Mouse (Mus musculus) ES-Bruce4 (cell line): ENCODE results near the gene B9d2. TPM values are rescaled to one million over a fixed set of nuclear protein-coding genes. Genes with fewer than 3 reads are reported as not detected.
"Not testable (repeated sequence)": the region's sequence is repeated elsewhere in the genome, so short reads cannot be mapped to it uniquely, and the experiment has no call there.

Experiments used
- H3K27ac ChIP-seq: 2 replicates; pipeline ENCODE4 v1.5.1; 2012; ENCODE audit warnings: low read length, inconsistent platforms; ENCODE audit not compliant: insufficient read depth
- H3K27me3 ChIP-seq: 2 replicates; pipeline ENCODE4 v1.6.1; 2012; ENCODE audit warnings: mild to moderate bottlenecking, low read length, inconsistent platforms; ENCODE audit not compliant: control insufficient read depth, poor library complexity, insufficient read depth, severe bottlenecking
- H3K36me3 ChIP-seq: 2 replicates; pipeline ENCODE4 v1.6.1; 2012; ENCODE audit warnings: inconsistent platforms, mild to moderate bottlenecking, low read length, moderate library complexity; ENCODE audit not compliant: control insufficient read depth, poor library complexity, insufficient read depth, severe bottlenecking
- H3K4me1 ChIP-seq: one replicate; pipeline ENCODE4 v1.8.1; 2011; ENCODE audit warnings: low read length; ENCODE audit not compliant: control insufficient read depth, insufficient read depth
- H3K4me3 ChIP-seq: 2 replicates; pipeline ENCODE4 v1.5.1; 2011; ENCODE audit warnings: low read depth, mild to moderate bottlenecking, low read length
- H3K9ac ChIP-seq: 2 replicates; pipeline ENCODE4 v1.6.1; 2012; ENCODE audit warnings: low read depth, mild to moderate bottlenecking, inconsistent platforms; ENCODE audit not compliant: poor library complexity, severe bottlenecking
- H3K9me3 ChIP-seq: replicated peaks from 2 replicates; pipeline ENCODE4 v1.6.1; 2012; ENCODE audit warnings: mild to moderate bottlenecking, low read length, inconsistent platforms; ENCODE audit not compliant: control insufficient read depth, poor library complexity, insufficient read depth, severe bottlenecking
- CTCF ChIP-seq: IDR thresholded peaks from one replicate; pipeline ENCODE4 v1.8.1; 2011; ENCODE audit warnings: low read depth, low read length
- EP300 ChIP-seq: IDR thresholded peaks from 2 replicates; pipeline ENCODE4 v1.6.1; 2011; ENCODE audit warnings: low read depth, low read length; ENCODE audit not compliant: insufficient read depth
- POLR2A ChIP-seq: IDR thresholded peaks from one replicate; pipeline ENCODE4 v1.8.1; 2011; ENCODE audit warnings: low read length; ENCODE audit not compliant: insufficient read depth
- polyA plus RNA-seq: library from polyadenylated mRNA; stranded (reverse); fragments of >200 nt; gene quantifications from 2 replicates; pipeline ENCODE4 v1.2.4, GENCODE M21; 2011; ENCODE audit warnings: low read depth; ENCODE audit not compliant: missing spikeins, insufficient read depth, insufficient read length

B9d2 gene
- polyA plus RNA-seq, 1 experiment = 15.2 TPM

DNA sequence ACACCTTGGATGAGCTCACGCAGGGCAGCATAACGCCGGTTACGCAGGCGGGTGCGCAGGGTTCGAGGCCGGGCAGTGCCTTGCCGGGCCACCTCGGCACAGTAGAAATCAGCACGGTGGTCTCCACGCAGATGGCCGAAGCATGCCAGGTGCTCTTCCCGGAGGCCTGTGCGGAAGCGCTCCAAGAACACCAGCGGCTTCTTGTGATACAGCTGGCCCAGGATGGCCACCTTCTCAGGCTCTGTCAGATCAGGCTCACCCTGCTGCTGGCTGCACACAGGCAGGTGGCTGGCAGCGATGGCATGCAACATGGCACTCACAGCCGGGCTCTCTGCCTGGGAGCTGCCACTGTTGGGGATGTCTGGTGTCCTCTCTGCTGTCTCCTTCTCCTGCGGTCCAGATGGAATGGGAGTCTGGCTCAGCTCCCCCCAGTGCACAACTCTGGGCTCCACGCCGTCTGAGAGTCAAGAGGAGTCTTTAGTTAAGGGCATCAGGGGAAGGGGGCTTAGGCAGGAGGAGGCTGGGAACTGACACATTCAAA, 35.2 kb downstream of the B9d2 start:
- no peak overlapping the region for H3K27ac ChIP-seq
- no peak overlapping the region for H3K9ac ChIP-seq

DNA sequence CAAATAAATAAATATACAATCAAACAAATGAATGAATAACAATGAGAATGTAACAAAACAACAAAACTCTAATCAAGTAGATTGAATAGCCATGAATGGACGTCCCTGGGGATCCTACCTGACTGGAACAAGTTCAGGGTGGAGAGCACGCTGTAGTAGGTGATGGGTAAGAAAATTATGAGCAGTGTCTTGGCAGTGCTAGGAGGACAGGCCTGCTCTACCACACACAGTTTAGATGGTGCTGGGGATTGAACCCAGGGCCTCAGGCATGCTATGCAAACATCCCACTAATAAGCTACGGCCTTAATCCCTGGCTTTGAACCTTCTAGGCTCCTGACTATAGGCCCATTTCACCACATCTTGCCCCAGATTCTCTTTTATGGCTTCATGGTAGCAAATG, 36.9 kb downstream of the B9d2 start:
- Histone ChIP-seq H3K27ac (no peak overlapping the region), H3K36me3 (peaks cover 11% of the 10 kb centered on the region), H3K4me1 (no peaks in the 10 kb centered on the region), H3K9me3 (no peaks in the 10 kb centered on the region), H3K4me3 (no peak overlapping the region), H3K9ac (no peak overlapping the region), H3K27me3 (no peaks in the 10 kb centered on the region)
- TF ChIP-seq CTCF (no peak), POLR2A (no peak), EP300 (no peak)

More for the DNA sequence above, 35.2 kb downstream of the B9d2 start:
- no peaks in the 10 kb centered on the region for H3K9me3 ChIP-seq
- no peaks in the 10 kb centered on the region for H3K4me1 ChIP-seq
- H3K27me3 ChIP-seq = no peaks in the 10 kb centered on the region
- H3K4me3 ChIP-seq = no peak overlapping the region
- H3K36me3 ChIP-seq = peaks cover 7% of the 10 kb centered on the region
- TF ChIP-seq POLR2A = no peak
- TF ChIP-seq EP300 = no peak
- TF ChIP-seq CTCF = no peak

DNA sequence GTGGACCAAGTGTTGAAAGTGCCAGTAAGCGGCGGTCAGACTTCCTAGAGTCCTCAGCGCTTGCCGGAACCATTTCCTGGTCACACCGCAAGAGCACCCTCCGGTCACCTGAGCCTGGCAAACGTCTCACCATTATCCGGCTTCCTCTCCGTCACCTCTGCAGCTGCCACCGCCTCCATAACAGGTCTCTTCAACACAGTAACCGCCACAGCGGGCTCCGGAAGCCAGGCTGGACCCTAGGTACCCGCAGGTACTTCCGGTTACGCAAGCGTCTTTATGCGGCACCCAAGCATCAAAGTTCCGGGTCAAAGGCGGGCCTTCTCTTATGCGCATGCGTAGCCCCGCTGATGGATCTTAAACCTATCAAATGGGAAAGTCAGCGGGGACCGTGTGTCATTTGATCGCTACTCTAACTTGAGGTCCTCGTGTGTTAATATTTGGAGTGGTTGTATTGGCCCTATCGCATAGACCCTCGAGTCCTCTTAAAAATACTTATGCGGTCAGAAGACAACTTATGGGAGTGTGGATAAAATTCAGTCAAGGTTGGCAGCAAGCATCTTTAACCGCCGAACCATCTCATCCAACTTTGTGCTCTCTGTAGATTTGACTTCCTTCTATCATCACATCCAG, 38.3 kb downstream of the B9d2 start, which contains the start of gene Ccdc97:
Gene Ccdc97 (minus strand): TSS at position 301 of the 630 bp plus-strand sequence.
- TF ChIP-seq POLR2A (peak; percentile 28), EP300 (no peak), CTCF (no peak)
- Histone ChIP-seq H3K9me3 (no peaks in the 10 kb centered on the region), H3K4me1 (no peaks in the 10 kb centered on the region)

DNA sequence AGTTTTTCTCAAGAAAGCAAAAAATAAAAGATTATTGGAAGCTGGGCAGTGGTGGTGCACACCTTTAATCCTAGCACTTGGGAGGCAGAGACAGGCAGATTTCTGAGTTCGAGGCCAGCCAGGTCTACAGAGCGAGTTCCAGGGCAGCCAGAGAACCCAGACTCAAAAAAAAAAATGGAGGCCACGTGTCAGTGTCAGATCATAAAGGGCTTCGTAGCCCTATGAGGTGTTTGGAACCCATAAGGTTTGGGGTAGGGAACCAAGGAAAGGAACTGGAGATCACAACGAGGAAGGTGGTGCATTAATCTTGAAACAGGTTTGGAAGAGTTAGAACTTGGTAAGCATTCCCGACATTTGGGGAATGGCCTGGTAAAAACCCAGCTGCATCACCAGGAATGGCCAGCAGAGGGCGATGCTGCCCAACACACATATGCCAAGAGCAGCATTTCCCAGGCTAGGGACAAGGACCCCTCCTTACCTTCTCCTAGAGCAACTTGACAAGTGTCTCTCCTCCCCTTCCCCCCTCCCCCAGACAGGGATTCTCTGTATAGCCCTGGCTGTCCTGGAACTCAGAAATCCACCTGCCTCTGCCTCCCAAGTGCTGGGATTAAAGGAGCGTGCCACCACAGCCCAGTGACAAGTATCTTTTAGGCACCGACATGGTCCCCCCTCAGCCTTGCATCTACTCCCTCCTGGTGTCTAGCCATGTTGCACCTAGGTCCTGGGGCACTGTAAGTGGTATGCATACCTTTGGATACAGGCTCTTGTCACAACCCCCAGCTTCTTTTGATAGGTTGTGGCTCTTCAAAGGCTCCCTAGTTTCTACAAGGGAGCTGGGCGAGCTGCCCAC, 39.4 kb downstream of the B9d2 start:
- Histone ChIP-seq H3K4me3 (no peak overlapping the region), H3K36me3 (peaks cover 30% of the 10 kb centered on the region), H3K27me3 (no peaks in the 10 kb centered on the region), H3K4me1 (no peaks in the 10 kb centered on the region), H3K9ac (peak overlapping the region; percentile 68; the same call in 1 of the 2 replicates), H3K9me3 (no peaks in the 10 kb centered on the region), H3K27ac (no peak overlapping the region)
- TF ChIP-seq POLR2A (no peak), CTCF (peak; percentile 99), EP300 (0 out of 2 replicates have a peak, but pooled peaks have one; percentile 35)

More for the DNA sequence above, 38.3 kb downstream of the B9d2 start, which contains the start of gene Ccdc97:
- H3K4me3 ChIP-seq = peak within 1 kb of the TSS; percentile 97
- peak within 1 kb of the TSS; percentile 68 for H3K9ac ChIP-seq
- peak within 1 kb of the TSS; percentile 70 for H3K27ac ChIP-seq
- peaks cover 24% of the 10 kb centered on the region for H3K36me3 ChIP-seq
- no peaks in the 10 kb centered on the region for H3K27me3 ChIP-seq

DNA sequence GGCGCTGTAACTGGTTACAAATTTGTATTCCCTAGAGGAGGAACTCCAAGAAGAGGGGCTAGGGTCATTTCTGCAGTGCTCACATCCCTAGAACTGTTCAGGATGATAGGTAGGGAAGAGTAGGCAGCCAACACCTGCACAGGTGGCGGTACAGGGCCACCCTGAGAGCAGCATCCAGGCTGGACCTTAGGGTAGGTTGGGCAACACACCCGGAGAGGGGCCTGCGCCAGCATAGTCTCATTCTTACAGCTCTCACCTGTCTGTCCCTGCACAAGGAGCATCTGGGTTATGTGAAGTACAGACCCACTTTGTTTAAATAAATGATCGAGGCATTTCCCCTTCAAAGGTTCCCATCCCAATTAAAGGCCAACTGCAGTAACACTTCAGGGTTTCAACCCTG, 40.2 kb downstream of the B9d2 start:
- Histone ChIP-seq H3K27me3 (no peaks in the 10 kb centered on the region), H3K4me3 (no peak overlapping the region), H3K9me3 (no peaks in the 10 kb centered on the region), H3K27ac (no peak overlapping the region), H3K36me3 (peaks cover 36% of the 10 kb centered on the region), H3K4me1 (no peaks in the 10 kb centered on the region), H3K9ac (no peak overlapping the region)
- TF ChIP-seq CTCF (no peak), POLR2A (no peak)

DNA sequence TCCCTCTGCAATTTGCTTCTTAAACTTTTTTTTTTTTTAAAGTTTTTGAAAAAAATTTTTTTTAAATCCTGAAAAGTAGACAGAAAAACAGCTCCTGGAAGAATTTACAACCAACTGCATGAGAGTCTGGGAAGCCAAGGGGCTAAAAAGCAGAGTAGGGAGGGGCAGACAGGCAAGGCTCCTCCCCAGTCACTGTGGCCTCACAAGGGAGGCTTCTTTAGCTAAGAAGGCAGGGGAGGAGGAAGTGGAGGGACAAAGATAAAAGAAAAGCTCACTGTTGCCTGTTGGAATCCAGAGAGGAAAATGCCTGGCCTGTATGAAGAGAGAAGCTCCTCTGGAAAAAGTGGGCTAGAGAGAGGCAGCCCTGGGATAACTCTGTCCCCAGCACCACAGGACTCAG, 41.2 kb downstream of the B9d2 start:
- not testable (repeated sequence) for H3K27me3 ChIP-seq, H3K4me3 ChIP-seq, H3K9me3 ChIP-seq, H3K4me1 ChIP-seq, H3K27ac ChIP-seq, H3K9ac ChIP-seq
- peaks cover 46% of the 10 kb centered on the region for H3K36me3 ChIP-seq
